Mouse (Mus musculus) G1E (cell line): ENCODE measurements at regions not wholly inside any gene's neighbourhood (a gene's known extent, or its start where the extent isn't known, plus 50 kb on each side); places are given as distances from the start of the nearest gene placed in this dataset.

Experiments
- GATA1 ChIP-seq: IDR thresholded peaks from 2 replicates; pipeline ENCODE4 v1.6.1; 2012; ENCODE audit warnings: borderline replicate concordance, low read length, inconsistent platforms, mixed read lengths
- GATA2 ChIP-seq: IDR thresholded peaks from 2 replicates; pipeline ENCODE4 v1.6.1; 2012; ENCODE audit warnings: low read depth, low read length, inconsistent platforms, borderline replicate concordance

- TF ChIP-seq GATA2 (no peak), GATA1 (no peak)
Measured at GRCm38 (mm10) chr5:101539254-101539549, 125.6 kb downstream of the Nkx6-1 start.
